ENCODE assay signal across 8 mouse cellular contexts in the genomic region with DNA sequence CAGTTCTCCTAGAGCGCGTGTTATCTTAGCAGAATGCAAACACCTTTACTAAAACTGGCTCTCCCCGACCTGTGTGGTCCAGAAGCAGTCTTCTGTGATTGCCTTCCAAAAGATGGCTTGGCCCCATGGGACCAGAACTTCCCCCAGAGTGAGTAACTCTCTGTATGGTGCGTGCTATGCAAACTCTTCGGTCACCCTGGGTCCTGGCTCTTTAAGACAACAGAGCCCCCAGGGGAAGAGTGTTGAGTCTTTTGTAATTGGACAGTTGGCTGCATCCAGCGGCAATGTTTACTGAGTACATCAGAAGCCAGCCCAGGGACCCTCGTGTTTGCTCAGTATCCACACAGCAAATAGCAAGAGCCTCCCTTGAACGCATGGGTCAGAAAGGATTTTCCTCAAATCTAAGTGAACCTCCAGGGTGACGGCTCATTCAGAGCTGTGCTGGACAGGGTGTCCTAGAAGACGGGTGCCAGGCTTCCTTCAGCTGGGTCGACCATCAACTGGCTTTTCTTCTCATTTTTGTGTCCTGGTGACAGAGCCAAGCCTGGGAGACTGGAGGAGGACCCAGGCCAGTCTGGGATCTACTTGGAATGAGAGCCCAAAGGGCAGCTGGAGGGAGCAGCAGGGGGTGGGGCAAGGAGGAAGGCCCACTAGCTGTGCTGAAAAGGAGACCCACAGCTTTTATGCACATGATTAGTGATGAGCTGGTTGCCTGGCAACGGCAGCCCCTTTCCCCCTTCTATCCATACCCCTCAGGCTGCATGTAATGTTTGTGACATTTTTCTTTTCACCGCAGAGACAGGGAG.
DNase-seq lines count a peak whose midpoint lies in the region; ATAC-seq and TF ChIP-seq lines count a peak whose summit lies in the region.

No protein-coding gene starts in this region.

- intact Hi-C loops in left cerebral cortex, postnatal 14 days (cut with DNase I) = loop anchor here (2.0 to 10.0 kb wide), 3 partner anchors 66 to 323 kb away; a partner anchor contains a TSS

- H3K36me3 ChIP-seq in forebrain, postnatal 0 days (ENCODE audit: insufficient read depth) = no peaks in the 10 kb centered on the region
- H3K36me3 ChIP-seq in neural tube, embryonic 11.5 days (ENCODE audit: control insufficient read depth, insufficient read depth, low read length) = no peaks in the 10 kb centered on the region

- peak overlapping the region; percentile 59; the same call in 1 of the 2 replicates for H3K27ac ChIP-seq in forebrain, postnatal 0 days (ENCODE audit: low read depth, low read length)
- H3K27ac ChIP-seq in neural tube, embryonic 11.5 days (ENCODE audit: low read depth, low read length) = peak overlapping the region; percentile 17; the same call in 1 of the 2 replicates

- peak overlapping the region; percentile 26 for H3K9ac ChIP-seq in forebrain, postnatal 0 days
- no peak overlapping the region for H3K9ac ChIP-seq in neural tube, embryonic 11.5 days (ENCODE audit: low read length)

- DNase-seq in left cerebral cortex, postnatal 14 days (ENCODE audit: low spot score in 2 of 2) = peak; percentile 19 to 33
- no peak for DNase-seq in left cerebral cortex, adult 18-20 months (ENCODE audit: low spot score in 2 of 2)
- peak; percentile 29 to 47 for DNase-seq in cerebellum, postnatal 25 days
- peak; percentile 75 for DNase-seq in forebrain, postnatal 0 days
- DNase-seq in neural tube, embryonic 11.5 days (ENCODE audit: low spot score) = peak; percentile 78
- DNase-seq in thymus, postnatal 36 days = no peak
- no peak for DNase-seq in adipocyte (ENCODE audit: low spot score)
- DNase-seq in heart, adult 18-20 months = no peak

- 9% methylated on average over 13 of the region's 13 CpGs for WGBS in forebrain, postnatal 0 days
- WGBS in neural tube, embryonic 11.5 days = 7% methylated on average over 13 of the region's 13 CpGs

- peaks cover 16% of the 10 kb centered on the region for H3K4me1 ChIP-seq in forebrain, postnatal 0 days (ENCODE audit: insufficient read depth)
- H3K4me1 ChIP-seq in neural tube, embryonic 11.5 days (ENCODE audit: control insufficient read depth, insufficient read depth, low read length) = peaks cover 16% of the 10 kb centered on the region

- H3K9me3 ChIP-seq in forebrain, postnatal 0 days (ENCODE audit: low read length) = no peaks in the 10 kb centered on the region
- H3K9me3 ChIP-seq in neural tube, embryonic 11.5 days (ENCODE audit: control insufficient read depth, low read length) = no peaks in the 10 kb centered on the region

- peak; percentile 86 for ATAC-seq in forebrain, postnatal 0 days
- ATAC-seq in neural tube, embryonic 11.5 days (ENCODE audit: insufficient read depth, low FRiP score, low TSS enrichment) = peak; percentile 69

- H3K27me3 ChIP-seq in forebrain, postnatal 0 days (ENCODE audit: insufficient read depth, low read length) = no peaks in the 10 kb centered on the region
- 0 out of 2 replicates have a peak, but pooled peaks cover 4% of the 10 kb centered on the region for H3K27me3 ChIP-seq in neural tube, embryonic 11.5 days (ENCODE audit: control insufficient read depth, insufficient read depth, low read length)

- H3K4me3 ChIP-seq in forebrain, postnatal 0 days (ENCODE audit: low read depth, low read length) = no peak overlapping the region
- H3K4me3 ChIP-seq in neural tube, embryonic 11.5 days (ENCODE audit: low read depth, low read length) = no peak overlapping the region

- peak overlapping the region; percentile 36 for H3K4me2 ChIP-seq in forebrain, postnatal 0 days (ENCODE audit: low read depth)
- H3K4me2 ChIP-seq in neural tube, embryonic 11.5 days (ENCODE audit: low read depth) = peak overlapping the region; percentile 33

- TF ChIP-seq CTCF in forebrain, postnatal 0 days (IDR thresholded peaks at IDR 0.05; ENCODE audit: low read depth) = no peak

Comparison
In these comparisons a context has a peak if more than half of its experiments do, and no peak if none do; other contexts are left out.
1. DNase-seq: peak in left cerebral cortex, postnatal 14 days (2 of 2), cerebellum, postnatal 25 days (2 of 2), forebrain, postnatal 0 days (single experiment) and neural tube, embryonic 11.5 days (single experiment); none in left cerebral cortex, adult 18-20 months (0 of 2), thymus, postnatal 36 days (0 of 2), adipocyte (single experiment) and heart, adult 18-20 months (0 of 2).